ENCODE assay signal across 1 mouse cellular context in the genomic region with DNA sequence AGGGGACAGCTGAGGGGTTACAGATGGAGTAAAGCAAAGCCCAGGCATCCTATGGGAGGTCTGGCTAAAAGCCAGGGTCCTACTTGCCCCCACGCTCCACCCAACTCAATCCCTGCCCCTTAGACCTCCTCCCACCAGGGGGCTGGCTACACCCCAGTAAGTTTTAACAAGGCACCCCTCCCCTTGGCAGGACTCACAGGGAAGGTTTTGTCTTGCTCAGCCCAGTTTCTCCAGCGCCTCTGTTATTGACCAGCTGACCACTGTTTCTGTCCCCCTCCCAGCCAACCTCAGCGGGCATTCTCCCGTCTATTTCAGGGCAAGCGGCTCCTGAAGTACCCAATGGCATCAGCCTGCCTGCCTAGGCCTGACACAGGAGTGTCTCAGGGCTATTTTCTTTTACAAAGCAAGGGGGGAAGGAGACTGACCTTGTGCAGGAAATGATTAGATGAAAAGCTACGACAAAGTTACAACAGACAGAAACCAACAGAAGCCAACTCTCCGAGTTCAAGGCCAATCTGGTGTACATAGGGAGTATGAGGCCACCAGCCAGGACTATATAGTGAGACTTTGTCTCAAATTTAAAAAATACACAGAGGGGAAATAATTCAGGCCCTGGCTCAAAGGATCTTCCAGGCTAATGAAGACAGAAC.
TF ChIP-seq lines count a peak whose summit lies in the region.

No protein-coding gene starts in this region.

TF ChIP-seq in myocyte, 11 proteins besides CTCF, POLR2A, EP300 and RAD21 (continued from another document):
- TF ChIP-seq MYOD1 (IDR thresholded peaks at IDR 0.05; ENCODE audit: control insufficient read depth in 1 of 3, insufficient read length in 2 of 3, low read depth in 2 of 3) = no peak
- TF ChIP-seq SRF (IDR thresholded peaks at IDR 0.05; ENCODE audit: control insufficient read depth, insufficient read length, low read depth) = no peak
- no peak for TF ChIP-seq TCF12 (IDR thresholded peaks at IDR 0.05; ENCODE audit: insufficient read depth, poor library complexity, severe bottlenecking)
- TF ChIP-seq USF1 (IDR thresholded peaks at IDR 0.05; ENCODE audit: low read depth) = no peak
- TF ChIP-seq POLR2AphosphoS2 (IDR thresholded peaks at IDR 0.05; ENCODE audit: insufficient read length, low read depth) = no peak
- TF ChIP-seq TCF3 (IDR thresholded peaks at IDR 0.05; ENCODE audit: insufficient read length, low read depth) = no peak
